Mouse (Mus musculus): ENCODE measurements at regions not wholly inside any gene's neighbourhood (a gene's known extent, or its start where the extent isn't known, plus 50 kb on each side); places are given as distances from the start of the nearest gene placed in this dataset.

DNA sequence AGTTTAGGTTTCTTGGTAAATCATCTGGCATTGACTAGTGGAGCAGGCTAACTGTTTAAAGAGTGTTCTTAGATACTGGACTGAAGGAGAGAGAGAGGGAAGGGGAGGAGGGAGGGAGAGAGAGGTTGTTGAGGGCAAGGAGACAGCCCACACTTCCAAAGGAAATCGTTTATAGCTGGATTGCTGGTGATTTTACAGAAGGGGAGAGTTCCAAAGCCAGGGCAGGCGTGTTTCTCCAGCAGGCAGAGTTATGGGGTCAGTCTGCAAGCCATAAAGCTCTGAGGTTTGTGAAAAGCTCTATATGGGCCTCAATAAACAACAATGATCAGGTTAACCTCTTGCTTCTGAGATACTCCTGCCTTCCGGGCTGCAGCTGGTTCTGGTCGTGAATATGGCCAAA, 163.9 kb downstream of the Nuf2 start:
- no peaks in the 10 kb centered on the region for H3K27me3 ChIP-seq (ENCODE audit: control insufficient read depth, insufficient read depth, low read length)
- H3K27ac ChIP-seq (ENCODE audit: control insufficient read depth, insufficient read depth, low read depth, low read length), result no peak overlapping the region
- no peak for TF ChIP-seq CTCF (IDR thresholded peaks at IDR 0.05; ENCODE audit: control insufficient read depth, insufficient read depth, insufficient replicate concordance, low read depth, low read length)
- no peak for TF ChIP-seq POLR2A (IDR thresholded peaks at IDR 0.05; ENCODE audit: control insufficient read depth, low read depth, low read length)
- no peaks in the 10 kb centered on the region for H3K36me3 ChIP-seq (ENCODE audit: control insufficient read depth, insufficient read depth, low read length)
- no peaks in the 10 kb centered on the region for H3K4me1 ChIP-seq (ENCODE audit: control insufficient read depth, insufficient read depth, low read length)
- no peak overlapping the region for H3K4me3 ChIP-seq (ENCODE audit: control insufficient read depth, low read depth, low read length)

DNA sequence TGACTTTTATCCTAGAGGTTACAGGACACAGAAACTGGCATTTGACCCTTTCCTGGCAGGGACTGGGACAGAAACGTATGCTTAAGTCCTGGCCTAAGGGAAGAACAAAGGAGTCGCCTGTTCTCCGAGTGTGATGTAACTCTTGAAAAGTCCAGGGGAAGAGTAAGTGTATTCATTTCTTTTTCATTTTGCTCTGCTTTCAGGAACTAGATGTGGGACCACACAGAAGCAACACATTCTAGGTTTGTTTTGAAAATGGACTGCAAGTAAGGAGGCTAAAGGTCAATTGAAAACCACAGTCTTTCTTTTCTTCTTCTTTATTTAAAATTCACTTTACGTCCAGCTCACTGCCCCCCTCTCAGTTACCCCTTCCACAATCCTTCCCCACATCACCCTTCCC, 168.7 kb downstream of the Nuf2 start:
- TF ChIP-seq CTCF (IDR thresholded peaks at IDR 0.05; ENCODE audit: control insufficient read depth, insufficient read depth, insufficient replicate concordance, low read depth, low read length) (no peak), POLR2A (IDR thresholded peaks at IDR 0.05; ENCODE audit: control insufficient read depth, low read depth, low read length) (no peak)
- H3K4me3 ChIP-seq (ENCODE audit: control insufficient read depth, low read depth, low read length), result no peak overlapping the region
- no peaks in the 10 kb centered on the region for H3K4me1 ChIP-seq (ENCODE audit: control insufficient read depth, insufficient read depth, low read length)
- H3K27ac ChIP-seq (ENCODE audit: control insufficient read depth, insufficient read depth, low read depth, low read length), result no peak overlapping the region
- no peaks in the 10 kb centered on the region for H3K27me3 ChIP-seq (ENCODE audit: control insufficient read depth, insufficient read depth, low read length)
- H3K36me3 ChIP-seq (ENCODE audit: control insufficient read depth, insufficient read depth, low read length), result no peaks in the 10 kb centered on the region

DNA sequence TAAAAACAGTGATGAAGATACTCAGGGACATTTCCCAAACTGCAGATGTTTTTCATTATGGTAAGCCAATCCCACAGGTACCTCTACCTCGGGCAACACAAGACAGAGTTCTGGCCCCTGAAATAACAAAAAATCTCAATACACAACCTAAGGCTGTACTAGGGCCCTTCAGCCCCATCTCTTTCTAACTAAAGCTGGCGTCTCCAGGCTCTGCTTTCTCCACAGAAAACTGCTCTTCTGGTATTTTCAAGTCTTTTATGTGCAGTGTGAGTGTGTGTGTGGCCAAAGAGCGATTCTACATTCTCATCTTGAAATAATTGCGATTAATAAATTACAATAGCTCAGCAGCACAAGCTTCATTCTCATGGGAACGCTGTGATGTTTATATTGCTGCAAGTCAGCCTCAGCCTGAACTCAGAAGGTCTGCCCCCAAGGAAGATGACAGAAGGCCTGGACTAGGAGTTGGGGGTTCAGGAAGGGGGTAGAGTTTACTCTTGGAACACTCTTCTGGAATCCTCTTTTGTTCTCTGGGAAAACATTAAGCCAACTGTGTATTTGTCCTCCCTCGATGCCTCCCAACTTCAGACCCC, 173.5 kb downstream of the Nuf2 start:
- Histone ChIP-seq H3K27me3 (ENCODE audit: control insufficient read depth, insufficient read depth, low read length) (no peaks in the 10 kb centered on the region), H3K4me1 (ENCODE audit: control insufficient read depth, insufficient read depth, low read length) (no peaks in the 10 kb centered on the region), H3K27ac (ENCODE audit: control insufficient read depth, insufficient read depth, low read depth, low read length) (no peak overlapping the region), H3K4me3 (ENCODE audit: control insufficient read depth, low read depth, low read length) (no peak overlapping the region), H3K36me3 (ENCODE audit: control insufficient read depth, insufficient read depth, low read length) (no peaks in the 10 kb centered on the region)
- TF ChIP-seq CTCF (IDR thresholded peaks at IDR 0.05; ENCODE audit: control insufficient read depth, insufficient read depth, insufficient replicate concordance, low read depth, low read length), result no peak
- TF ChIP-seq POLR2A (IDR thresholded peaks at IDR 0.05; ENCODE audit: control insufficient read depth, low read depth, low read length), result no peak

DNA sequence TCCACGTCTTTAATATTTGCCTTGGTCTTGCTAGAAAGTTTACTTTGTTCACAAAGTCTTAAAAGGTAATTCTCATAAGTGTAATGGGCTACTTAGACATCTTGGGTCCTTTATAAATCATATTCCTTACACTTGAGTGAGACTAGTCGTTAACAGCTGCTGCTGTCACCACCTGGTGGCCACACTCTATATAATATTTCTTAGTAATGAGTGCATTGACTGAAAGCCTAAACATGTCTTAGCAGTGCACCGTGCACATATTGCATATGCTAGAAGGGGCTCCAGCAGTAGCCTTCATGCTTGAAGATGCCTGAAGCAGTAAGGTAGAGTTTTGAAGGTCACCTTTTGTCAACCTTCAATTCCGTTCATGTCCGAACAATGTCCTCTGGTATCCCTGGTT, 177.2 kb downstream of the Nuf2 start:
- TF ChIP-seq CTCF (IDR thresholded peaks at IDR 0.05; ENCODE audit: control insufficient read depth, insufficient read depth, insufficient replicate concordance, low read depth, low read length) (no peak), POLR2A (IDR thresholded peaks at IDR 0.05; ENCODE audit: control insufficient read depth, low read depth, low read length) (no peak)

DNA sequence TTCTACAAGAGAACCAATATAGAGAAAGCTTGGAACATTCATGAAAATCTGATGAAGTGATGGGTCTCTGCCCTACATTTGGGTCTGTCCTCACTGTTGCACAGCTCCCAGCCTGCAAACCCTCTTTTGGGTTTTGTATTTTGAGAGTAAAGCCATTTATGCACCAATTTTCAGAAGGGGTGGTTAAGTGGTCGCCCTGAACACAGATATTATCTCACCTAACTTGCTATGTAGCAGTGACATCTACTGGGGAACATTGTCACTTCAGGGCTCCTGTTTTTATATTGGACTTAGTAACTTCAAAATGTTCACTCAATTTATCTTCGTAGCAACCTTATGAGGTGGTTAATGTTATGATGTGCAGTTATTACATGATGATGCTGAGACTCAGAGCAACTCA, 183.6 kb downstream of the Nuf2 start:
- Histone ChIP-seq H3K4me3 (ENCODE audit: control insufficient read depth, low read depth, low read length) (no peak overlapping the region), H3K4me1 (ENCODE audit: control insufficient read depth, insufficient read depth, low read length) (no peaks in the 10 kb centered on the region), H3K27me3 (ENCODE audit: control insufficient read depth, insufficient read depth, low read length) (no peaks in the 10 kb centered on the region), H3K27ac (ENCODE audit: control insufficient read depth, insufficient read depth, low read depth, low read length) (no peak overlapping the region), H3K36me3 (ENCODE audit: control insufficient read depth, insufficient read depth, low read length) (no peaks in the 10 kb centered on the region)
- no peak for TF ChIP-seq POLR2A (IDR thresholded peaks at IDR 0.05; ENCODE audit: control insufficient read depth, low read depth, low read length)
- no peak for TF ChIP-seq CTCF (IDR thresholded peaks at IDR 0.05; ENCODE audit: control insufficient read depth, insufficient read depth, insufficient replicate concordance, low read depth, low read length)

More for the DNA sequence above, 177.2 kb downstream of the Nuf2 start:
- no peaks in the 10 kb centered on the region for H3K4me1 ChIP-seq (ENCODE audit: control insufficient read depth, insufficient read depth, low read length)
- H3K27ac ChIP-seq (ENCODE audit: control insufficient read depth, insufficient read depth, low read depth, low read length), result no peak overlapping the region
- H3K4me3 ChIP-seq (ENCODE audit: control insufficient read depth, low read depth, low read length), result no peak overlapping the region
- H3K36me3 ChIP-seq (ENCODE audit: control insufficient read depth, insufficient read depth, low read length), result no peaks in the 10 kb centered on the region
- no peaks in the 10 kb centered on the region for H3K27me3 ChIP-seq (ENCODE audit: control insufficient read depth, insufficient read depth, low read length)

DNA sequence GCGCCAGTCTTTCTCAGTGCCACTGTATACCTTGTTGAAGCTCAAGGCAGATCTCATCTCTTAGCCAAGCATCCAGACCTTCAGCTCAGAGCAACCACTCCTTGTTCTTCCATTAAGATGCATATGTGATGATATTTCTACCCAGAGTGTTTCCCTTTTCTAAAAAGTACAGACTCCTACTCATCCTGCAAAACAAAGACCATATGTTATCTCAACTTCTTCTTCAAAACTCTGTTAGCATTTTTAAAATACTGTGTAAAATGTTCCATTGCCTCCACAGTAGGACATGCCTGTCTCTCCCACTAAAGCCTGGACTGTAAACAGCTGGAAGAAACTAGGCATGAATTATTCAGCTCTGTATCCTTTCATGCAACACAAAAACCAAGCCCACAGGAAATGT, 184.4 kb downstream of the Nuf2 start:
- Histone ChIP-seq H3K27ac (ENCODE audit: control insufficient read depth, insufficient read depth, low read depth, low read length) (no peak overlapping the region), H3K36me3 (ENCODE audit: control insufficient read depth, insufficient read depth, low read length) (no peaks in the 10 kb centered on the region), H3K4me1 (ENCODE audit: control insufficient read depth, insufficient read depth, low read length) (no peaks in the 10 kb centered on the region), H3K27me3 (ENCODE audit: control insufficient read depth, insufficient read depth, low read length) (no peaks in the 10 kb centered on the region), H3K4me3 (ENCODE audit: control insufficient read depth, low read depth, low read length) (no peak overlapping the region)
- TF ChIP-seq POLR2A (IDR thresholded peaks at IDR 0.05; ENCODE audit: control insufficient read depth, low read depth, low read length) (no peak), CTCF (IDR thresholded peaks at IDR 0.05; ENCODE audit: control insufficient read depth, insufficient read depth, insufficient replicate concordance, low read depth, low read length) (no peak)

DNA sequence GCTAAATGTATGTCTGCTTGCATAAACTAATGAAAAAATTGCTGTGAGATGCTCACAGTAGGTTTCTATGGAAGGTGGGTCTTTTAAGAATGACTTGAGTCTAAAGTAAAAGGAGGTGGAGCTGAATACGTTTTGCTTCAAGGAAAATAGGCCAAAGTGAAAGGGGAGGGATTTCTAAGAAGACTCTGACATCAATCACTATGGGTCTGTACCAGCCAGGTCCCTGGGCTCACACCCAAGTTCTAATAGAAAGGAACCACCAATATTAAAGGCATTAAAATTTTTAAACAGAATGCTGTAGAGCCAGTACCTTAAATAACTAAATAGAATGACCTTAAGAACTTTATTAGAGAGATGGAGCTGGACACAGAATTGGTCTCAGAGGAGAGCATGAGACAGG, 190.1 kb downstream of the Nuf2 start:
- no peaks in the 10 kb centered on the region for H3K4me1 ChIP-seq (ENCODE audit: control insufficient read depth, insufficient read depth, low read length)
- TF ChIP-seq POLR2A (IDR thresholded peaks at IDR 0.05; ENCODE audit: control insufficient read depth, low read depth, low read length) (no peak), CTCF (IDR thresholded peaks at IDR 0.05; ENCODE audit: control insufficient read depth, insufficient read depth, insufficient replicate concordance, low read depth, low read length) (no peak)
- H3K4me3 ChIP-seq (ENCODE audit: control insufficient read depth, low read depth, low read length), result no peak overlapping the region
- no peaks in the 10 kb centered on the region for H3K36me3 ChIP-seq (ENCODE audit: control insufficient read depth, insufficient read depth, low read length)
- no peak overlapping the region for H3K27ac ChIP-seq (ENCODE audit: control insufficient read depth, insufficient read depth, low read depth, low read length)
- no peaks in the 10 kb centered on the region for H3K27me3 ChIP-seq (ENCODE audit: control insufficient read depth, insufficient read depth, low read length)

DNA sequence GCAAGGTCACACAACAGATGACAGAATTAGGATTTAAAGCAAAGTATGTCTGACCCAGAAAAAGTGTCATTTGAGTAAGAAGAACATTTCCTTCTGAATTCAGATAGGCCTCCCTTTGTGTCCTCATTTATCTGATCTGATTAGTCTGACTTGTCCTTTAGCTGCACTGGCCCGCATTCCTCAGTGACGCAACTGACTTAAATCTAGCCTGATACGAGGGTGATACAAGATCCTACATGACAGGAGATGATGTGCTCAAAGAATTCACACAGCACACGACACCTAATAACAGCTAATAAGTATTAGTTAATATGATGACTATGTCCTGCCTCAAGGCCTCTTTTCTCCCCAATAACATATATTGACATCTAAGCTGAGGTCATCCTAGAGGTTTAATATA, 192.8 kb downstream of the Nuf2 start:
- Histone ChIP-seq H3K4me3 (ENCODE audit: control insufficient read depth, low read depth, low read length) (no peak overlapping the region), H3K27me3 (ENCODE audit: control insufficient read depth, insufficient read depth, low read length) (no peaks in the 10 kb centered on the region), H3K36me3 (ENCODE audit: control insufficient read depth, insufficient read depth, low read length) (no peaks in the 10 kb centered on the region), H3K4me1 (ENCODE audit: control insufficient read depth, insufficient read depth, low read length) (no peaks in the 10 kb centered on the region), H3K27ac (ENCODE audit: control insufficient read depth, insufficient read depth, low read depth, low read length) (no peak overlapping the region)
- TF ChIP-seq CTCF (IDR thresholded peaks at IDR 0.05; ENCODE audit: control insufficient read depth, insufficient read depth, insufficient replicate concordance, low read depth, low read length) (no peak), POLR2A (IDR thresholded peaks at IDR 0.05; ENCODE audit: control insufficient read depth, low read depth, low read length) (no peak)

All from testis, adult 2 months (tissue).